Mouse (Mus musculus) ovary, adult 10 weeks (tissue): ENCODE data around the gene Wfdc1. TPM values are rescaled to one million over a fixed set of nuclear protein-coding genes. Genes with fewer than 3 reads are reported as not detected.

Experiments
- polyA plus RNA-seq: library from polyadenylated mRNA; stranded (reverse); fragments of 350-450 nt; fragmentation: Illumina TruSeq; extraction: RNeasy Lipid Tissue Mini Kit (QIAGEN cat#74804); gene quantifications from one replicate; pipeline ENCODE4 v1.2.3, GENCODE M21; 2014

Gene Wfdc1
- polyA plus RNA-seq, result 5.0 TPM

DNA sequence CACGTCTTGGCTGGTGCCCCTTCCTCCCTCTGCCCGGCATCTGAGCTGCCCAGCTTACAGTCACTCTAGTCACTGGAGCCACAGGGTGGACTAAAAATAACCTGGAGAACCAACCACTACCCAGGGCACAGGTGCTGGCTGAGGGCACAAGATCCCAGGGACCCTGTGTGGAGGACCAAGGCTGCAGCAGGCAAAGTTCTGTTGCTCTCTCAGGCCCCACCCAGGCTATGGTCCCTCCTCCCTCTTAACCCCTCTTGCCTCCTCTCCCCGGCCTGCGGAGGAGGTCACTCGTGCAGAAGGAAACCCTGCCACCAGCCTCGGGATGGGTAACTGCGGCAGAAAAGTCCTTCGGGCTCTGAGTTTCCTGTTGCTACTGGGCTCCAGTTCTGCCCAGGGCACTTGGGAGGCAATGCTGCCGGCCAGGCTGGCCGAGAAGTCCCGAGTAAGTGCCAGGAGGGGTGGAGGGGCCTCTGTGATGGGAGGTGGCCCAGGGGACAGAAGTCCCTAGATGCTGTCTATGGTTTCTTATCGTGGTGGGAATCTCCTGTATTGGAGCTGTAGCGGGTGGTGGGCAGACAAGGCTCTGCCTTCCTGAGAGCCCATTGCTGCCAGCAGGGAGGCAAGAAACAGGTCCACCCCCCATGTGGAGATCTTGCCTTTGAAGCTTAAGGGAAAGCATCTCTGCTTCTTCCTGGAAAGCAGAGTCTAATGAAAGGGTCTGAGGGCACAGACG lies at the start of gene Wfdc1:
TSS of gene Wfdc1 (plus strand) at position 147 of the 733 bp plus-strand sequence.

DNA sequence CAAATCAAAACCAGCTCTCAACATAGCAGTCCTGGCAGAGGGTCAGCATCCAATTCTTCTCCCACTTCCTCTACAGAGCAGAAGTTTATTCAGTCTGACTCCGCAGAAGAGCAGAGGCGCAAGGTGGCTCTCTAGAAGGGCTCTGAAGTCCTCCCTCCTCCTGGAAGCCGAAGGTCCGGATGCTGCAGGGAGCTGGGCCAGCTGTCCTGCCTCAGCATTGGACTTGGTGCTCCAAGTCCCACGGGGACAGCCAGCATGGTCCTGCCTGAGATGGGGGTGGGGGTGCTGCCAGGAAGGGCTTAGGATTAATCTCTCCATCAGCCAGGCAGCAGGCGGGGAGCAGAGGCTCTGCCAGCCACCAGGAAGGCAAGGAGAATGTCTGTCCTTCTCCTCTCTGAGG lies 30.8 kb upstream of the Wfdc1 start, which contains the start of gene Kcng4:
TSS of gene Kcng4 (minus strand) at position 303 of the 400 bp plus-strand sequence.

DNA sequence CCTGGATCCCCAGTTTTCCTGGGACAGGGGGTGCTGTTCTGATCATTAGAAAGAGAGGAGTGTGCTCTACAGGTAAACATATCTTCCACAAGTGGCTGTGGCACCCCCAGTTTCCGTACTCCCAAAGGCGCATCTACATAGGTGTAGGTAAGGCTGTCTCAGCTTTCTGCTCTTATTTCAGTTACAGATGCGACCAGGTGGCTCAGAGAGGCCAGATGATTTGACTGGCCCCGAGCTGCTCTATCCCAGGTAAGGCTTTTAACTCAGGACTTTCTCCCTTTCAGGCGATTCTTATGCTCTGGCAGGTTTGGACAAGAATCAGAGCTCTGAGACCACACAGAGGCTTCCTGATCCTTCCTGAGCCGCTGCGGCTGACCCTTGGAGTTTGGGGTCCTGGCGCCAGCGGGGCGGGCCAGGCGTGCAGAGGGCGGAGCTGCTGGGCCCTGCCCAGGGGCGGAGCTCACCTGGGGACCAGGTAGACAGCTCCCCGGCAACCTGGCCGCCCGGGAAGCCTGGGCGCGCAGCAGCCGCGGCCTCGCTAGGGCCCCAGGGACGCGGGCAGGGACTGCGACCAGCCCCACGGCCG lies 33.5 kb downstream of the Wfdc1 start, which contains the start of gene Atp2c2:
TSS of gene Atp2c2 (plus strand) at position 461 of the 586 bp plus-strand sequence.

Other genes starting within 250 kb of the Wfdc1 start
- not detected for gene Osgin1, start 232.2 kb upstream of the Wfdc1 start, polyA plus RNA-seq
- not detected for gene Necab2, start 219.6 kb upstream of the Wfdc1 start, polyA plus RNA-seq
- 0.17 TPM for gene Slc38a8, start 164.7 kb upstream of the Wfdc1 start, polyA plus RNA-seq
- 63.5 TPM for gene Mbtps1, start 107.6 kb upstream of the Wfdc1 start, polyA plus RNA-seq
- gene Hsdl1, start 91.2 kb upstream of the Wfdc1 start, polyA plus RNA-seq, result 13.1 TPM
- not detected for gene Dnaaf1, start 91.1 kb upstream of the Wfdc1 start, polyA plus RNA-seq
- gene Taf1c, start 61.1 kb upstream of the Wfdc1 start, polyA plus RNA-seq, result not detected
- gene Adad2, start 53.6 kb upstream of the Wfdc1 start, polyA plus RNA-seq, result not detected
- gene Kcng4, start 30.7 kb upstream of the Wfdc1 start, polyA plus RNA-seq, result 0.23 TPM
- not detected for gene Atp2c2, start 33.6 kb downstream of the Wfdc1 start, polyA plus RNA-seq
- 2.5 TPM for gene Tldc1, start 112.1 kb downstream of the Wfdc1 start, polyA plus RNA-seq
- 2.0 TPM for gene Cotl1, start 174.2 kb downstream of the Wfdc1 start, polyA plus RNA-seq
- gene Klhl36, start 195.9 kb downstream of the Wfdc1 start, polyA plus RNA-seq, result not detected
- gene Usp10, start 244.0 kb downstream of the Wfdc1 start, polyA plus RNA-seq, result 31.4 TPM
- gene Gm20388, start 244.5 kb downstream of the Wfdc1 start, polyA plus RNA-seq, result 7.3 TPM